Mouse (Mus musculus): ENCODE measurements at regions not wholly inside any gene's neighbourhood (a gene's known extent, or its start where the extent isn't known, plus 50 kb on each side); places are given as distances from the start of the nearest gene placed in this dataset.

- WGBS = 96% methylated on average over 2 of the region's 2 CpGs
- Histone ChIP-seq H3K36me3 (ENCODE audit: control insufficient read depth, insufficient read depth, low read length) (no peaks in the 10 kb centered on the region), H3K4me1 (ENCODE audit: control insufficient read depth, insufficient read depth, low read length) (no peaks in the 10 kb centered on the region), H3K27ac (ENCODE audit: insufficient read depth, low read depth, low read length) (no peak overlapping the region), H3K4me3 (ENCODE audit: insufficient read depth, low read depth, low read length) (no peak overlapping the region), H3K27me3 (replicated peaks; ENCODE audit: control insufficient read depth, insufficient read depth, low read length) (no peaks in the 10 kb centered on the region)
- DNase-seq = no peak
- TF ChIP-seq CTCF (conservative IDR thresholded peaks at IDR 0.05; ENCODE audit: insufficient read depth, insufficient read length, low read depth, low read length) (no peak), POLR2A (IDR thresholded peaks at IDR 0.05; ENCODE audit: low read depth, low read length) (no peak)
Measured at GRCm38 (mm10) chr5:76051658-76052057, 73.4 kb upstream of the Kdr start.

- WGBS = 77% methylated on average over 9 of the region's 9 CpGs
- Histone ChIP-seq H3K4me3 (ENCODE audit: insufficient read depth, low read depth, low read length) (no peak overlapping the region), H3K4me1 (ENCODE audit: control insufficient read depth, insufficient read depth, low read length) (no peaks in the 10 kb centered on the region), H3K27ac (ENCODE audit: insufficient read depth, low read depth, low read length) (no peak overlapping the region), H3K27me3 (replicated peaks; ENCODE audit: control insufficient read depth, insufficient read depth, low read length) (no peaks in the 10 kb centered on the region), H3K36me3 (ENCODE audit: control insufficient read depth, insufficient read depth, low read length) (no peaks in the 10 kb centered on the region)
- TF ChIP-seq CTCF (conservative IDR thresholded peaks at IDR 0.05; ENCODE audit: insufficient read depth, insufficient read length, low read depth, low read length) (no peak), POLR2A (IDR thresholded peaks at IDR 0.05; ENCODE audit: low read depth, low read length) (no peak)
- DNase-seq = no peak
Measured at GRCm38 (mm10) chr5:76048103-76048874, 70.0 kb upstream of the Kdr start.

GRCm38 (mm10) chr5:76043521-76044510, 65.6 kb upstream of the Kdr start:
- Histone ChIP-seq H3K27me3 (replicated peaks; ENCODE audit: control insufficient read depth, insufficient read depth, low read length) (no peaks in the 10 kb centered on the region), H3K4me3 (ENCODE audit: insufficient read depth, low read depth, low read length) (no peak overlapping the region), H3K36me3 (ENCODE audit: control insufficient read depth, insufficient read depth, low read length) (no peaks in the 10 kb centered on the region), H3K27ac (ENCODE audit: insufficient read depth, low read depth, low read length) (no peak overlapping the region), H3K4me1 (ENCODE audit: control insufficient read depth, insufficient read depth, low read length) (no peaks in the 10 kb centered on the region)
- WGBS = 51% methylated on average over 14 of the region's 14 CpGs
- DNase-seq = no peak
- TF ChIP-seq POLR2A (IDR thresholded peaks at IDR 0.05; ENCODE audit: low read depth, low read length) (no peak), CTCF (conservative IDR thresholded peaks at IDR 0.05; ENCODE audit: insufficient read depth, insufficient read length, low read depth, low read length) (no peak)

GRCm38 (mm10) chr5:76040454-76041203, 62.4 kb upstream of the Kdr start:
- Histone ChIP-seq H3K27ac (ENCODE audit: insufficient read depth, low read depth, low read length) (no peak overlapping the region), H3K4me1 (ENCODE audit: control insufficient read depth, insufficient read depth, low read length) (no peaks in the 10 kb centered on the region), H3K36me3 (ENCODE audit: control insufficient read depth, insufficient read depth, low read length) (no peaks in the 10 kb centered on the region), H3K4me3 (ENCODE audit: insufficient read depth, low read depth, low read length) (no peak overlapping the region), H3K27me3 (replicated peaks; ENCODE audit: control insufficient read depth, insufficient read depth, low read length) (no peaks in the 10 kb centered on the region)
- peak; percentile 50 for DNase-seq
- TF ChIP-seq POLR2A (IDR thresholded peaks at IDR 0.05; ENCODE audit: low read depth, low read length) (no peak), CTCF (conservative IDR thresholded peaks at IDR 0.05; ENCODE audit: insufficient read depth, insufficient read length, low read depth, low read length) (no peak)
- WGBS = 58% methylated on average over 10 of the region's 10 CpGs

GRCm38 (mm10) chr5:76028729-76029128, 50.5 kb upstream of the Kdr start:
- no peak for TF ChIP-seq CTCF (conservative IDR thresholded peaks at IDR 0.05; ENCODE audit: insufficient read depth, insufficient read length, low read depth, low read length)
- TF ChIP-seq POLR2A (IDR thresholded peaks at IDR 0.05; ENCODE audit: low read depth, low read length) = no peak
- Histone ChIP-seq H3K27me3 (replicated peaks; ENCODE audit: control insufficient read depth, insufficient read depth, low read length) (no peaks in the 10 kb centered on the region), H3K36me3 (ENCODE audit: control insufficient read depth, insufficient read depth, low read length) (no peaks in the 10 kb centered on the region), H3K4me3 (ENCODE audit: insufficient read depth, low read depth, low read length) (no peak overlapping the region), H3K27ac (ENCODE audit: insufficient read depth, low read depth, low read length) (no peak overlapping the region), H3K4me1 (ENCODE audit: control insufficient read depth, insufficient read depth, low read length) (no peaks in the 10 kb centered on the region)
- WGBS = 45% methylated on average over 4 of the region's 4 CpGs
- DNase-seq = no peak
